Mouse (Mus musculus) olfactory bulb, adult 2 months (tissue): ENCODE measurements around the gene Thrb. TPM values are rescaled to one million over a fixed set of nuclear protein-coding genes. Genes with fewer than 3 reads are reported as not detected.

Experiments used
- H3K27ac ChIP-seq: fragments of 200-500 bp; 2 replicates; pipeline ENCODE4 v1.5.1; 2012; ENCODE audit warnings: low read depth, low read length; ENCODE audit not compliant: insufficient read depth
- H3K4me1 ChIP-seq: fragments of 200-500 bp; 2 replicates; pipeline ENCODE4 v1.6.1; 2012; ENCODE audit warnings: low read length; ENCODE audit not compliant: control insufficient read depth, insufficient read depth
- H3K4me3 ChIP-seq: fragments of 200-500 bp; 2 replicates; pipeline ENCODE4 v1.5.1; 2012; ENCODE audit warnings: mild to moderate bottlenecking, low read depth, low read length, moderate library complexity; ENCODE audit not compliant: insufficient read depth
- CTCF ChIP-seq: fragments of 200-500 bp; IDR thresholded peaks from 2 replicates; pipeline ENCODE4 v1.5.1; 2012; ENCODE audit warnings: low read depth, mild to moderate bottlenecking, low read length, moderate library complexity; ENCODE audit not compliant: insufficient read depth
- POLR2A ChIP-seq: fragments of 200-500 bp; IDR thresholded peaks from 2 replicates; pipeline ENCODE4 v1.6.1; 2012; ENCODE audit warnings: mild to moderate bottlenecking, low read depth, low read length, moderate library complexity; ENCODE audit not compliant: insufficient read depth
- WGBS: fragments of 180-500 bp; shearing (Covaris S2); methylation state at CpG from one replicate; pipeline ENCODE4 v1.1.7; 2018; 5-methylcytosine and 5-hydroxymethylcytosine counted together
- polyA plus RNA-seq: library from polyadenylated mRNA; stranded (reverse); fragments of >200 nt; gene quantifications from 2 replicates; pipeline ENCODE4 v1.2.4, GENCODE M21; 2012; ENCODE audit warnings: low replicate concordance; ENCODE audit not compliant: missing spikeins, insufficient read depth, insufficient read length

Thrb gene
- polyA plus RNA-seq, 1 experiment: not detected

- H3K4me1 ChIP-seq: no peaks in the 10 kb centered on the region
- H3K4me3 ChIP-seq: no peak overlapping the region
- H3K27ac ChIP-seq: no peak overlapping the region
- TF ChIP-seq POLR2A: no peak
- TF ChIP-seq CTCF: no peak
- 100% methylated on average over 1 of the region's 1 CpGs for WGBS
These were observed 91.8 kb downstream of the Thrb start for GRCm38 (mm10) chr14:17751911-17752310.

DNA sequence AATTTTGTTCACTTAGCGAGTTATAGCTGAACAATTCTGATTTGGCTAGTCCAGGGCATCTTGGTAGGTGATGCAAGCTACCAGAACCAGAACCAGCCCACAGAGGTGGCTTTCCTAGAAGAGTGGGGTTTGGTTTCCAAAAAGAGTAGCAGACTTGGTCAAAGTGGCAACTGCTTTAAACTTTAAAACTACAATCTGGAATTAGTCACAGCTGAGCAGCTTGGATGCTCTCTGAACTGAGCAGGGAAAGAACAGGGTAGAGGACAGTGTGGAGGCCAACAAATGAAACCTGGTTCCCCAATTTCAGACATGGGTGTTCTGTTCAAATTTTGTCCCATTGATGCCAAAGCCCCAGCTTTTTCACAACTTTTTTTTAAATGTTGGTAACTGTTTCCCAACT is 93.4 kb downstream of the Thrb start:
- no peak for TF ChIP-seq CTCF
- TF ChIP-seq POLR2A: no peak
- WGBS: 88% methylated on average over 1 of the region's 1 CpGs
- Histone ChIP-seq H3K27ac (no peak overlapping the region), H3K4me1 (no peaks in the 10 kb centered on the region), H3K4me3 (no peak overlapping the region)

DNA sequence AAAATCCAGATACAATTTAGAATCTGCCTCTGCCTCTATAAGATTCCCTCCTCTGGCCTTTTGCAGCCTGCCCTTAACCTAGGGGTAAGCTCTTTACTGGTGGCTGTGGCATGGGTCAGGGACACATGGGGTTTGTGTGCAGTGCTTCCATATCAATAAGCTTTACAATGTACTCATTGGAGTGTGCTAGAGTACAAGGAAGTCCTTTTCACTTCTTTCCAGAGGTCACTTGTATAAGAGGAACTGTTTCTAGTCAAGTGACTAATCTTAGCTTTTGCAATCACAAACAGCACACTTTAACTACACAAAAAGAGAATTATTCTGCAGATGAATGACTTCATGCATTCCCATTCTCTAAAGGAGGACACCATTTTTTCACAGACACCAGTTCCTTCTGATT is 96.7 kb downstream of the Thrb start:
- Histone ChIP-seq H3K4me3 (no peak overlapping the region), H3K4me1 (no peaks in the 10 kb centered on the region), H3K27ac (no peak overlapping the region)
- TF ChIP-seq POLR2A: no peak
- no peak for TF ChIP-seq CTCF

- Histone ChIP-seq H3K4me1 (no peaks in the 10 kb centered on the region), H3K4me3 (no peak overlapping the region), H3K27ac (no peak overlapping the region)
- TF ChIP-seq CTCF (no peak), POLR2A (no peak)
- 68% methylated on average over 2 of the region's 2 CpGs for WGBS
These were observed 107.9 kb downstream of the Thrb start for GRCm38 (mm10) chr14:17767987-17768386.

DNA sequence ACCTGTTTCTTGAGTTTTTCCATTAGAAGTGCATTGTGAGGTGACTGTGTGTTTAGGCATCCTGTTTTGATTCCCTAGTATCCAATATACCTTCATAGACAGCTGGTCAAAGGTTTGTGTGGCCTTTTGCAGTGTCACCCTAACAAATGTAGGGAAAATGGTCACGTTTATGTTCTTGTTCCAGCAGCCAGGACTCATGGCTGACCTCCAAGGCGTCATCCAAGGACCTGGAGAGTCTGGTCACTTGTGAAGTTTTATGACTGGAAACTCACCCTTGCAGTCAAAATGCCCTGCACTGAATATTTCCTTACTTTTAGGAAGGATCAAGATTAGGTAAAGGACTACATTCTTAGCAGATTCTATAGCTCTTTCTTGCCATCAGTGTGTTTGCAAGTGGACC is 114.3 kb downstream of the Thrb start:
- TF ChIP-seq POLR2A (no peak), CTCF (no peak)
- H3K4me3 ChIP-seq: no peak overlapping the region
- H3K4me1 ChIP-seq: no peaks in the 10 kb centered on the region
- WGBS: 89% methylated on average over 2 of the region's 2 CpGs
- H3K27ac ChIP-seq: no peak overlapping the region

- 71% methylated on average over 4 of the region's 4 CpGs for WGBS
- H3K4me1 ChIP-seq: no peaks in the 10 kb centered on the region
- TF ChIP-seq POLR2A: no peak
- no peak for TF ChIP-seq CTCF
- no peak overlapping the region for H3K27ac ChIP-seq
- no peak overlapping the region for H3K4me3 ChIP-seq
These were observed 121.9 kb downstream of the Thrb start for GRCm38 (mm10) chr14:17781921-17782320.

DNA sequence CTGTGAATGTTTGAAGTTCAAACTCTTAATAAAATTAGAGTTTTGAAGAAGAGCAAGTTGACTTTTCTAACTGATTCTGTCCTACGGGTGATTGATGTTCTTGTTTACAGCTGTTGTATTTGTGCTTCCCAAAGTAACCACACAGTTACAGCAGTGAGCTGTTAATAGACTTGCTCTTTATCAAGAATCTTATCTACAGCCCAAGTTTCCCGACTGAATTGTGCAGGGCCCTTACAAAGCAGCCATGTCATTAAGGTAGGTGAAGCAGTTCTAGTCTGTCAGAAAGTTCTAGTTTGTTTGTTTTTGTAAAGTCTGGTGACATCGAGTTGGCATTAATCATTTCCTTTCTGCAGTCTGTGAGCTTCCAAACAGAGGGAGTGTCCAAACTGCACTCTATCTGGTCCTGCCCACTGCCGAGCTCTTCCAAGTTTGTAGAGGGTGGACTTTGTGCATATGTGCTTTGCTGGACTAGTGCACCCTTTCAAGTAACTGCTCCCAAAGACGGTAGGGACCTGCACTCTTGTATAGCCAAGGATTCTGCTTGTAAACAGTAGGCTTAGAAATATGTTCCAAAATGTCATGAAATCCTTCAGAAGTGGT is 124.2 kb downstream of the Thrb start:
- Histone ChIP-seq H3K4me3 (no peak overlapping the region), H3K4me1 (no peaks in the 10 kb centered on the region), H3K27ac (no peak overlapping the region)
- no peak for TF ChIP-seq CTCF
- TF ChIP-seq POLR2A: no peak
- WGBS: 63% methylated on average over 5 of the region's 5 CpGs

GRCm38 (mm10) chr14:17785370-17785769 is 125.3 kb downstream of the Thrb start:
- 85% methylated on average over 3 of the region's 3 CpGs for WGBS
- Histone ChIP-seq H3K27ac (no peak overlapping the region), H3K4me1 (no peaks in the 10 kb centered on the region), H3K4me3 (no peak overlapping the region)
- no peak for TF ChIP-seq POLR2A
- no peak for TF ChIP-seq CTCF

- Histone ChIP-seq H3K4me3 (no peak overlapping the region), H3K4me1 (no peaks in the 10 kb centered on the region), H3K27ac (no peak overlapping the region)
- 53% methylated on average over 2 of the region's 2 CpGs for WGBS
- TF ChIP-seq CTCF (no peak), POLR2A (no peak)
These were observed 126.2 kb downstream of the Thrb start for GRCm38 (mm10) chr14:17786249-17786648.
